Mouse (Mus musculus) limb, embryonic 11.5 days (tissue): ENCODE data around the gene Itga11. TPM values are rescaled to one million over a fixed set of nuclear protein-coding genes. Genes with fewer than 3 reads are reported as not detected.

ENCODE experiments used
- ATAC-seq: fragments of 200-750 bp; cut with Nextera tagmentation; 2 replicates; pipeline ENCODE4 v1.8.0; 2017; ENCODE audit warnings: low read depth; ENCODE audit not compliant: insufficient number of reproducible peaks, low FRiP score, low TSS enrichment
- DNase-seq: peaks from one replicate; pipeline ENCODE4 v3.0.0-alpha.2; 2015; ENCODE audit warnings: low spot score
- H3K27ac ChIP-seq: fragments of 300-500 bp; sonication (generic); replicated peaks from 2 replicates; pipeline ENCODE4 v1.5.1; 2014; ENCODE audit warnings: low read depth, mild to moderate bottlenecking, low read length
- H3K27me3 ChIP-seq: fragments of 300-500 bp; sonication (generic); 2 replicates; pipeline ENCODE4 v1.6.1; 2014; ENCODE audit warnings: mild to moderate bottlenecking, low read length, mixed read lengths; ENCODE audit not compliant: control insufficient read depth, insufficient read depth
- H3K36me3 ChIP-seq: fragments of 300-500 bp; sonication (generic); 2 replicates; pipeline ENCODE4 v1.6.1; 2014; ENCODE audit warnings: mild to moderate bottlenecking, low read length, moderate library complexity, mixed read lengths; ENCODE audit not compliant: control insufficient read depth, insufficient read depth
- H3K4me1 ChIP-seq: fragments of 300-500 bp; sonication (generic); 2 replicates; pipeline ENCODE4 v1.6.1; 2014; ENCODE audit warnings: low read length, mixed read lengths; ENCODE audit not compliant: control insufficient read depth, insufficient read depth
- H3K4me2 ChIP-seq: fragments of 300-500 bp; sonication (generic); 2 replicates; pipeline ENCODE4 v1.6.1; 2014; ENCODE audit warnings: low read depth, mild to moderate bottlenecking, moderate library complexity; ENCODE audit not compliant: severe bottlenecking
- H3K4me3 ChIP-seq: fragments of 300-500 bp; sonication (generic); 2 replicates; pipeline ENCODE4 v1.5.1; 2014; ENCODE audit warnings: low read depth, low read length
- H3K9ac ChIP-seq: fragments of 300-500 bp; sonication (generic); 2 replicates; pipeline ENCODE4 v1.6.1; 2014; ENCODE audit warnings: mild to moderate bottlenecking, low read length
- H3K9me3 ChIP-seq: fragments of 300-500 bp; sonication (generic); 2 replicates; pipeline ENCODE4 v1.6.1; 2016; ENCODE audit warnings: low read length; ENCODE audit not compliant: control insufficient read depth
- WGBS: fragments of 180-500 bp; shearing (Covaris S2); extraction: QIAGEN DNeasy Blood & Tissue Kit; methylation state at CpG from one replicate; pipeline ENCODE4 v1.1.7; 2014; 5-methylcytosine and 5-hydroxymethylcytosine counted together
- polyA plus RNA-seq: library from polyadenylated mRNA; unstranded; fragments of >200 nt; fragmentation: Nextera tagmentation; extraction: Ambion mirVana; gene quantifications from 2 replicates; pipeline ENCODE4 v1.2.1, GENCODE M21; 2014

The Itga11 gene
- polyA plus RNA-seq, 1 experiment from 2014 or later = 3.5 TPM

DNA sequence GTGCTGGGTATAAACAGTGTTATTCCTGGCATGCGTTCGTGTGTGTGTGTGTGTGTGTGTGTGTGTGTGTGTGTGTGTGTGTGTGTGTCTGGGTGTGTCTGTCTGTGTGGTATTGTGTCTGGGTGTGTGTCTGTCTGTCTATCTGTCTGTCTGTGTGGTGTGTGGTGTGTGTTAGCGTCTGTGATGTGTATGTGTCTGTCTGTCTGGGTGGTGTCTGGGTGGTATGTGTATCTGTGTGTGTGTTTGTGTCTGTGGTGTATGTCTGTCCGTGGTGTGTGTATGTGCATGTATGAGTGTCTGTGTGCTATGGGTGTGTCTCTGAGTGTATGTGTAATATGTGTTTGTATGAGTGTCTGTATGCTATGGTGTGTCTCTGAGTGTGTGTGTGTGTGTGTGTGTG, 9.1 kb upstream of the Itga11 start:
- WGBS = 93% methylated on average over 4 of the region's 4 CpGs
- no peak overlapping the region for H3K4me2 ChIP-seq
- no peak; the same call in 1 of the 2 replicates for ATAC-seq

GRCm38 (mm10) chr9:62673241-62673640, 4.4 kb upstream of the Itga11 start:
- Histone ChIP-seq H3K4me2 (no peak overlapping the region), H3K27ac (no peak overlapping the region), H3K36me3 (no peaks in the 10 kb centered on the region), H3K4me3 (no peak overlapping the region), H3K9ac (no peak overlapping the region), H3K9me3 (no peaks in the 10 kb centered on the region), H3K4me1 (peaks cover 3% of the 10 kb centered on the region; the same call in 1 of the 2 replicates), H3K27me3 (peaks cover 5% of the 10 kb centered on the region; the same call in 1 of the 2 replicates)
- DNase-seq (no peak), ATAC-seq (no peak)
- 89% methylated on average over 7 of the region's 7 CpGs for WGBS

More for the DNA sequence above, 9.1 kb upstream of the Itga11 start:
- peaks cover 3% of the 10 kb centered on the region; the same call in 1 of the 2 replicates for H3K4me1 ChIP-seq
- no peak for DNase-seq
- no peak overlapping the region for H3K27ac ChIP-seq
- H3K36me3 ChIP-seq = no peaks in the 10 kb centered on the region
- H3K4me3 ChIP-seq = no peak overlapping the region
- H3K9me3 ChIP-seq = no peaks in the 10 kb centered on the region
- no peak overlapping the region for H3K9ac ChIP-seq
- H3K27me3 ChIP-seq = no peaks in the 10 kb centered on the region

- Histone ChIP-seq H3K9ac (no peak overlapping the region), H3K4me2 (no peak overlapping the region), H3K4me1 (peaks cover 15% of the 10 kb centered on the region), H3K36me3 (no peaks in the 10 kb centered on the region), H3K27me3 (peaks cover 8% of the 10 kb centered on the region; the same call in 1 of the 2 replicates), H3K4me3 (no peak overlapping the region), H3K9me3 (no peaks in the 10 kb centered on the region), H3K27ac (no peak overlapping the region)
- DNase-seq = no peak
- 72% methylated on average over 1 of the region's 1 CpGs for WGBS
- no peak for ATAC-seq
Observed at GRCm38 (mm10) chr9:62675172-62675571, 2.5 kb upstream of the Itga11 start.

DNA sequence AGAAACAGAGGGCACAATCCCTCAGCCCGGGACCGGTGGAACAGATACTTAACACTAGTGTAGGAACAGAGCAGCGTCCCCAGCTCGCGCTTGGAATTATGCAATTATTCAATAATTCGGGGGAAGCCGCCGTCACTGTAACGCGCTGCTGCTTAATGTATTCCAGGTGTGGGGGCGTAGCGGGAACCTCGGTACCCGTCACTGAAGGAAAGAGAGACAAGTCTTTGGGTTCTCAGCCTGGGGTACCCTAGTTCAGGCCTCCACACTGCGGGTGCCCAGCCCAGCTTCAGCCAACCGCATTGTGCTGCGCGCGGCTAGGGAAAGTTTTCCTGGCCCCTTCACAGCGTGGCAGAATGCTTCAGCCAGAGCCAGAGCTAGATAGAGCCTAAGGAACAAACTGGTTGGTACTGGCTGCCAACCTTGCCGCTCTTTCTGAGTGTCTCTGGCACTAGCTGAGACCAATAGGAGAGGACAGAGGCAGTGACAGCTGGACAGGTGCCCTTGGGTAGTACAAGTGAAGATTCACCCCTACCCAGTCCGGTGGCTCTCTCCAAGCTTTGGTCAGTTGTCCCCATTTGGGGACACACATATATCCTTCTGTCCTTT, 1.0 kb downstream of the Itga11 start:
- Histone ChIP-seq H3K9me3 (no peaks in the 10 kb centered on the region), H3K4me3 (peak overlapping the region; percentile 29), H3K27me3 (peaks cover 8% of the 10 kb centered on the region; the same call in 1 of the 2 replicates), H3K4me1 (peaks cover 18% of the 10 kb centered on the region), H3K27ac (no peak overlapping the region), H3K4me2 (peak overlapping the region; percentile 75), H3K36me3 (no peaks in the 10 kb centered on the region), H3K9ac (peak overlapping the region; percentile 41)
- ATAC-seq (no peak), DNase-seq (peak; percentile 63)
- WGBS = 5% methylated on average over 22 of the region's 22 CpGs

- Histone ChIP-seq H3K36me3 (no peaks in the 10 kb centered on the region), H3K4me2 (peak overlapping the region; percentile 75), H3K9me3 (no peaks in the 10 kb centered on the region), H3K9ac (no peak overlapping the region), H3K4me3 (no peak overlapping the region), H3K4me1 (peaks cover 18% of the 10 kb centered on the region), H3K27ac (no peak overlapping the region), H3K27me3 (peaks cover 8% of the 10 kb centered on the region; the same call in 1 of the 2 replicates)
- 65% methylated on average over 4 of the region's 4 CpGs for WGBS
- DNase-seq = no peak
- ATAC-seq = no peak
Observed at GRCm38 (mm10) chr9:62679398-62679797, 1.8 kb downstream of the Itga11 start.

DNA sequence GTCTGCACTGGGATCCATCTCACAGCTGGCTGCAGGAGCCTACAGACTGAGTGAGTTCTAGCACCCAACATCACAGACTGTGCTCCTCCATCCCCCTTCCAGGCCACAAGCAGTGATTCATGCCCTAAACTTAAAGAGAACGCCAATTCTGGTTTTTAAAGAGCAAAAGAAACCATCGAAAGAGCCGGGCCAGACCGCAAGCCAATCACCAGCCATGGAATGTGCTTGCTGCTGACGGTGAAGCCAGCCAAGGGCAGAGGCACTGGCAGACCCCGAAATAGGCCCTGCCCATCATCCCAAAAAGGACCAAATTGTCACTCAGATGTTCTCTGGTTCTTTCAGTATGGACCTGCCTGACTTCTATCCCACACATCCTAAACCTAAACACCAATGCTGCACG, 6.7 kb downstream of the Itga11 start:
- no peak overlapping the region for H3K4me2 ChIP-seq
- DNase-seq = no peak
- H3K4me1 ChIP-seq = peaks cover 7% of the 10 kb centered on the region
- no peaks in the 10 kb centered on the region for H3K36me3 ChIP-seq
- WGBS = 89% methylated on average over 7 of the region's 7 CpGs
- H3K27ac ChIP-seq = no peak overlapping the region
- H3K9ac ChIP-seq = no peak overlapping the region
- H3K4me3 ChIP-seq = no peak overlapping the region
- no peaks in the 10 kb centered on the region for H3K9me3 ChIP-seq
- no peak for ATAC-seq
- H3K27me3 ChIP-seq = no peaks in the 10 kb centered on the region

- Histone ChIP-seq H3K27ac (no peak overlapping the region), H3K9ac (no peak overlapping the region), H3K9me3 (no peaks in the 10 kb centered on the region), H3K4me1 (no peaks in the 10 kb centered on the region), H3K36me3 (no peaks in the 10 kb centered on the region), H3K27me3 (no peaks in the 10 kb centered on the region), H3K4me2 (no peak overlapping the region), H3K4me3 (no peak overlapping the region)
- ATAC-seq = no peak
- DNase-seq = no peak
- WGBS = 89% methylated on average over 10 of the region's 10 CpGs
Observed at GRCm38 (mm10) chr9:62689748-62690147, 12.1 kb downstream of the Itga11 start.

DNA sequence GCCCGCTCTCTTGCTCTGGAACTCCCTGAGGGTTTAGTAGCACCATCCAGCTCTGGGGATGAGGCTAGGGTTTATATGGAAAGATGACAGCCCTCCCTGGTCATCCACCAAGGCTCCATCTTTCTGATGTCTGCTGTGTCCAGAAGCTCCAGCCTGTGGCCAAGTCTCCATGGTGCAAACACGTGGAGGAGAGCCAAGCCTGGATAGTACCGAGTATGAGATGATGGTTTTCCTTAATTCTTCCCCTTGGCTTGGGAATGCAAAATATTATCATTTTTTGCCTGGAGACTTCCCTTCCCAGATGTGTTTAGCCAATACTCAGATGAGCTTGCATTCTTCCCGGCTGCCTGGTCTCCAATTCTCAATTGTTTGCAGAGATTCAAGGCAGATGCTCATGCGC, 16.4 kb downstream of the Itga11 start:
- Histone ChIP-seq H3K4me1 (peaks cover 2% of the 10 kb centered on the region; the same call in 1 of the 2 replicates), H3K4me3 (no peak overlapping the region), H3K9ac (no peak overlapping the region), H3K36me3 (no peaks in the 10 kb centered on the region), H3K4me2 (no peak overlapping the region), H3K9me3 (no peaks in the 10 kb centered on the region), H3K27me3 (no peaks in the 10 kb centered on the region), H3K27ac (no peak overlapping the region)
- ATAC-seq (no peak), DNase-seq (no peak)
- 89% methylated on average over 5 of the region's 5 CpGs for WGBS

DNA sequence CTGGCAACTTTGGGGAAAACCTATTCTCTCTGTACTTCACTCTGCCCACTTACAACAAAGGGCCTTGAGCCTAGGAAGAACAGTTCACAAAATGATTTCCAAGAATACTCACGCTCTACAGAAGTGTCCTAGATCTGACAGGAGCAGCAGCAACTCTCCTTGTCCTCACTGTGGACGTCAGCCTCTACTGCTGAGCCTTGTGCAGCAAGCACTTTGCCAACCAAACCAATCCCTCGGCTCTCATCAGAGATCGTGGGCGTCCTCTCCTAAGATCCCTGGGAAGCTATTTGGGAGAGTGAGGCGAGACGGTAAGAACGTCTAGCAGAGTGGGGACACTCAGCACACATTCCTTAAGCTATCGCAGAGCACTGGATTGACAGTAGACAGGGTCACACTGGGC, 17.6 kb downstream of the Itga11 start:
- WGBS = 78% methylated on average over 9 of the region's 9 CpGs
- H3K36me3 ChIP-seq = no peaks in the 10 kb centered on the region
- peaks cover 2% of the 10 kb centered on the region; the same call in 1 of the 2 replicates for H3K4me1 ChIP-seq
- no peak overlapping the region for H3K4me2 ChIP-seq
- no peak overlapping the region for H3K9ac ChIP-seq
- H3K9me3 ChIP-seq = no peaks in the 10 kb centered on the region
- no peak for DNase-seq
- H3K4me3 ChIP-seq = no peak overlapping the region
- H3K27ac ChIP-seq = no peak overlapping the region
- ATAC-seq = no peak
- H3K27me3 ChIP-seq = no peaks in the 10 kb centered on the region
